Mouse (Mus musculus) CH12F3 (cell line): ENCODE results near the gene Rpl27a.

Source experiments
- in situ Hi-C: fragments of 300-500 bp; cut with MboI; formaldehyde crosslinking; loops from 2 replicates; pipeline ENCODE4 v1.14.3; 2020; ENCODE audit warnings: low sequenced_read_pairs

Gene Rpl27a

GRCm38 (mm10) chr7:109524763-109525162, 5.8 kb downstream of the Rpl27a start:
- in situ Hi-C loops: loop anchor here (10.0 kb wide), 1 partner anchor 90 kb away; no protein-coding TSS in a partner anchor

GRCm38 (mm10) chr7:109525740-109526663, 7.1 kb downstream of the Rpl27a start:
- in situ Hi-C loops: loop anchor here (10.0 kb wide), 1 partner anchor 89 kb away; no protein-coding TSS in a partner anchor

DNA sequence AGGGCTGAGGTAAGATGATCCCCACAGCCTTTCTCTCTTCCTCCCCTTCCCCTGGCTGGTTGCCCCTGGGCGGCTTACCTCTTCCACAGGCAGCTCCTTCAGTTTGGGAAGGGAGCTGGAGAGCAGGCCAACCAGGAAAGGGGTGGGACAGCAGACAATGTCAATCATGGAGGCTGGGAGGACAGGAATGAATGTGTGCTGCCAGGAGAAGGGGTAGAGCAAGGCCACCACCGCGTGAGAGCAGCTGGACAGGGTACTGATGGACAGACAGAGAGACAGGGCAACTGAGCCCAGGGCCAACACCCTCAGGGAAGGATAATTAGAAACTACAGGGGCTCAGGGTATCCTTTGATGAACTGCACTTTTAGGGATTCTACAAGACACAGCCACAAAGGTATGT, 8.6 kb downstream of the Rpl27a start:
- in situ Hi-C loops: loop anchor here (10.0 kb wide), 1 partner anchor 87 kb away; no protein-coding TSS in a partner anchor

GRCm38 (mm10) chr7:109528356-109528755, 9.4 kb downstream of the Rpl27a start:
- in situ Hi-C loops: loop anchor here (10.0 kb wide), 1 partner anchor 86 kb away; no protein-coding TSS in a partner anchor

- in situ Hi-C loops: loop anchor here (10.0 kb wide), 1 partner anchor 85 kb away; no protein-coding TSS in a partner anchor
These were observed 10.8 kb downstream of the Rpl27a start for GRCm38 (mm10) chr7:109529741-109530140.

GRCm38 (mm10) chr7:109531501-109531900, 12.6 kb downstream of the Rpl27a start:
- in situ Hi-C loops: no loop called here

GRCm38 (mm10) chr7:109532691-109533090, 13.7 kb downstream of the Rpl27a start:
- in situ Hi-C loops: no loop called here

DNA sequence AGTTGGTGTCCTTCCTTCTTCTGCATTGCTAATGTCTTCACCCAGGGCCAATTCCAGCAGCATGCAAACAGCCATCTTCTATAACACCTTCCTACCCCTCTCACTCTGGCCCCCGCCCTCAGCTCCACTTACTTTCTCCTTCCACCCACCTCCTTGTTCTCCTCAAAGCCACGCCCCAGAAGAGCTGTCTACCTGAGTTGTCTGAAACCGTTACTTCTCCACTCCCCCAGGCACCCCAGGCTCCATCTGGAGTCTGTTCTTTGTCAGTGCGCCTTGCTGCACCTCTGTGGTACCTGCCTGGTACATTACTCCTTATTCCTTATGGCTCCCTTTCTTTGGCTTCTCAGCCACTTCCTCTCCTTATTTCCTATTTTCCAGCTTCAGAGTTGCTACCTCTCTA, 14.2 kb downstream of the Rpl27a start:
- in situ Hi-C loops: no loop called here

DNA sequence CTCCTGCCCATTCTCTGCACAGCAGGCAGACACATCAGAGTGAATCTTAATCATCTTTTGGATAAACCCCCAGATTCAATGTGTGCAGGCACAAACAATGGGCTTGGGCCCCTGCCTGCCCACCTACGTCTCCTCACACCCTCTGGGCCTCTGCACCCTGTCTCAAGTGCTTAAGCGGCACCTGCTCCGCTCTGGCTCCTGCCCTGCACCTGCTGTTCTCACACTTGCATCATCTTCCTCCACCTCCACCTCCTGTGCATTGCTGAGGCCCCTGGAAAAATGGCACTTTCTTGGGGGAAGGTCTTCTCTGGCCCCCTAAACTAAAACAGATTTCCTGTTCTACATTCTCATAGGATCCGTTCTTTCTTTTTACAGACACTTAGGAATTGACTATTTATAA, 14.9 kb downstream of the Rpl27a start:
- in situ Hi-C loops: no loop called here

DNA sequence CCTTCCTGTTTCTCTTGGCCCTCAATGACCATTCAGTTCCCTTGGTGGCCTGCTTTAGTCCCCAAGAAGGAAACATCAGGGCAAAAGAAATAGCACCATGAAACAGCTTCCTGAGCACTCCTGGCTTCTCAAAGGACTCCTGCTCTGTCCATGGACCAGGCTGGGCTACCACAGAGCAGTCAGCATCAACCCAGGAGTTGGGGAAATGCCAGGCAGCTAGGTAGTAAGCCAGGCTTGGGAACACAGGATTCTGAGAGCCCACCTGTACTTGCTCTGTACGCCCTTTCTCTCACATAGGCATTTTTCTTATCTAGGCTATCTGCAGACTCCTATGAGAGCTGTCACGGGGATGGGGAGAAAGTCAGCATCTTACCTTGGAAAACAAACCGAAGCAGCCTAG, 16.0 kb downstream of the Rpl27a start:
- in situ Hi-C loops: no loop called here

- in situ Hi-C loops: no loop called here
These were observed 17.6 kb downstream of the Rpl27a start for GRCm38 (mm10) chr7:109536451-109536946.

GRCm38 (mm10) chr7:109540902-109541301, 22.0 kb downstream of the Rpl27a start:
- in situ Hi-C loops: no loop called here

DNA sequence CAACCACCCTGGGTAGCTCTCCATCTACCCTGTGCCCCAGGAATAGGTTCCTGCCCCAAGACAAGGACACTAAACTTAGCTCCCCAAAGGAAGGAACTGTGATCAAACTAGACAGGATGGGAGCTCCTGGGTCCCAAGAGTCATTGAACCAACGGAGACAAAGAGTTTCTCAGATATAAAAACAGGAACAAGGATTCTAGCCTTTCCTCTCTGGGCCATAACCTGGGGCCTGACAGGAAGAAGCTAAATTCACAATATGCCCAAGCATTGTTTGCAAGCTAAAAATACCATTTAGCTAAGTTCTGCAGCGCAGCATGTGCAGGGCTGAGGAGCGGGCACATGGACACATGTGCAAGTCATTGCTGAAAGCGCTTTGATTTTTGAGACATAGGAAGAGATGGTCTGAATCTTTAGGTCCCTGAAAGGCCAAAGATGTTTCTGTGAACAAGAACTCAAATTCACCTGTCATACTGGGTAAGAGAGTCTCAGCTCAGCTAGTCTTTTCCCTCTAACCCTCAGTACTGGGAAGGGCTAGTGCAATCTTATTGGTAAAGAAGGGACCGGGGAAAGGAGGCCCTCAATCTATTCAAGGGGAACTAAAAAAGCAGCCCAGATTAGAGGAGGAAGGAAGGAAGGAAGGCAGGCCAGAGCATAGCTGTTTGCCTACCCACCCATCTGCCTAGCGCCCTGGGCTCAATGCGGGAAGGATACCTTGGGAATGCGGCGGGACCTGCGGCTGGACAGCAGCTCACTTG, 22.8 kb downstream of the Rpl27a start:
- in situ Hi-C loops: no loop called here

GRCm38 (mm10) chr7:109542364-109542628, 23.3 kb downstream of the Rpl27a start:
- in situ Hi-C loops: no loop called here

DNA sequence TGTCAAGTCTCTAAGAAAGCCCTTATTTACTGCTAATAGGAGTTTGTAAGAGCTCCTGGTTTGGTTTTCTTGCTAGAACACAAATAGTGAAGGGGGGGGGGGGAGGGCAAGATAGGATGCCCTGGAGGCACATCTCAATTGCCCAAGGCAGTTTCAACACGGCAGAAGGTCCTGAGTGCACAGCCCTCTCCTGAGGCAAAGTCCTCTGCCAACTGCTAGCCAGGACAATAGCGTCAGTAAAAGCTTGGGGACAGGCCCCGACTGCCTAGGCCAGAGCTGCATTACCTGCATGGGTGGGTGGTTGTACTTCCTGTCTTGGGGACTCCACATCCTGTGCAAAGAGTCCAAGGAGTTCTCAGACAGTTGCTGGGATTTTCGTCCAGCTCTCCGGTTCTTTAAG, 25.8 kb downstream of the Rpl27a start:
- in situ Hi-C loops: no loop called here

DNA sequence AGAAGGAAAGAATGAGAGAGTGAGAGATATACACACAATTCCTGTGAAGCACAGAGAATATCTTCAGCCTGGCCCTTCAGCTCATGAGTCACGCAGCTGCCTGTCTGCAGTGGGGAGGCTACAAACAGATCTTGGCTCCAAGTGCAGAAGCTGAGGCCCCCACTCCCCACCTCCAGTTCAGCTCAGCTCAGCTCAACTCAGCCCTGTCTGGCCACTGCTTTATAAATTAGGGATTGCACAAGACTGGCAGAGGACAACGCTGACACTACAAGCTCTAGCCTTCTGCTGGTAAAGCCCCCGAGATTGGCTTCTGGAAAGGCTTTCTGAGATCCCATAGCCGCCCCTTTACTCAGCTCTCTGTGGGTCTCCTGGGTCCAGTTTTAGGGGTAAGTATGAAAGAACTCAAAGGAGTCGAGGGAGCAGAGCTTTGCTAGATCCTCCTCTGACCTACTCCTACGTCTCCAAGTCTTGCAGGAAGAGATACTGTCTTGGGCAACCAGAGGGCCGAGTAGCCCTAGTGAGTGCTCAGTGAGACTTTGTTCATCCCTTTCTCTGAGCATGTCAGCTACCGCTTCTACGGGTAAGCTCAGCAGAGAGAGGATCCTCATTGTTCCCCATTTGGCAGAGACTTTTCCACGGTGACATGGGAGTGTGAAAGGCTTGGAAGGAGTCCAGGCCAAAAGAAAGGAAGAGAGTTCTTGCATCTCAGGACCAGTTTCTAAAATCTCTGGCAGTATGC, 26.5 kb downstream of the Rpl27a start:
- in situ Hi-C loops: no loop called here

DNA sequence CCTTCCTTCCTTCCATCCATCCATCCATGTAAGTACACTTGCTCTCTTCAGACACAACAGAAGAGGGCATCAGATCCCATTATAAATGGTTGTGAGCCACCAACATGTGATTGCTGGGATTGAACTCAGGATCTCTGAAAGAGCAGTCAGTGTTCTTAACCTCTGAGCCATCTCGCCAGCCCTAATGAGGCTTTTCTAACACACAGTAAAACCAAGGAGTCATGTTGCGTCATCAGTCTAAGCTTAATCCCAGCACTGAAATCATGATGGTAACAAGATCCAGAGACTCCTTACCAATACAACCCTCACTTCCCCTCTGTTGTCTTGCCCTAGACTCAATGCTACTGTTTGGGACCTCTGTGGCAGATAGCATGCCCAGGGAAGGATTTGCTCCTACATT, 27.2 kb downstream of the Rpl27a start:
- in situ Hi-C loops: no loop called here

DNA sequence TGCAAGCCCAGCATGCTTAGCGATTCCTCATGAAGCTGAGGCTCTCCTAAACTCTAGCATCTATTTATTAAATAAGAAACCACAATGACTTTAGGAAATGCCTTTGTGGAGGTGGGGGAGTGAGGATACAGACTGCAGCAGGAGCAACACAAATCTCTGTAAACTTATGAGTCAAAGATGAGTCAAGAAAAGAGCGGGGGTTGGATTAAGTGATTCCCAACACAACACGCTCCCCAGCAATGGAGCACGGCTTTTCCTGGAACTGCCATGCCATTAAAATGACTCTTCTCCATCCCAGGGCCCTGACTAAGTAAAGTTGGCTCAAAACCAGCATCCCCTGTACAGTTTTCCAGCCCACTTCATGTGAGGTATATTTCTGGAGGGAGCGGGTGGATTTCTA, 27.8 kb downstream of the Rpl27a start:
- in situ Hi-C loops: no loop called here

- in situ Hi-C loops: no loop called here
These were observed 40.6 kb downstream of the Rpl27a start for GRCm38 (mm10) chr7:109559536-109559935.

- in situ Hi-C loops: no loop called here
These were observed 42.7 kb downstream of the Rpl27a start for GRCm38 (mm10) chr7:109561466-109562153.
